Mouse (Mus musculus) embryo, embryonic 11.5 days (tissue): ENCODE measurements at regions not wholly inside any gene's neighbourhood (a gene's known extent, or its start where the extent isn't known, plus 50 kb on each side); places are given as distances from the start of the nearest gene placed in this dataset.
A peak's percentile ranks its signal among the peaks of the same experiment; 100 is the strongest.
"Not testable (repeated sequence)": the region's sequence is repeated elsewhere in the genome, so short reads cannot be mapped to it uniquely, and the experiment has no call there.

Experiments used
- DNase-seq: peaks from one replicate; pipeline ENCODE4 v3.0.0-alpha.2; 2012; ENCODE audit warnings: low read depth, low spot score

- DNase-seq = peak; percentile 11
Observed at GRCm38 (mm10) chr13:3216070-3216469, 321.8 kb upstream of the Gdi2 start.

- DNase-seq = not testable (repeated sequence)
Observed at GRCm38 (mm10) chr13:3221005-3221621, 316.8 kb upstream of the Gdi2 start.

DNA sequence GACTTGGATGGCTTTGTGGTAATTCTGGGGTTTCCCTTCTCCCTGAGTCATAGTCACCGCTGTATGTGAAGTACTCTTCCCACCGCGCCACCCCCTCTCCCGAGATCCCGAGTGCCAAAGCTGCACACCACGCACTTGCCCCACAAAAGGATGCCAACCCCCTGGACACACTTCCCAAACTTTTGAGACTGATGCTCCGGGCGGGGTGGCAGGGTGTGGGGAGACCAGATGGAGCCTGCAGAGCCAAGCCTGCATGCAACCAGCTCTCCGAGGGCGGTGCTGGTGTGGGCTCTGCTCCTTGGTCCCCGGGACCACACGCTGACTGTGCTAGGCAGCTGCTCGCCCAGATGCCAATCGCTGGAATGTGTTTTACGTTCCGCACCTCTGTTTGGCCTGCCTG lies 316.2 kb upstream of the Gdi2 start:
- no peak for DNase-seq

DNA sequence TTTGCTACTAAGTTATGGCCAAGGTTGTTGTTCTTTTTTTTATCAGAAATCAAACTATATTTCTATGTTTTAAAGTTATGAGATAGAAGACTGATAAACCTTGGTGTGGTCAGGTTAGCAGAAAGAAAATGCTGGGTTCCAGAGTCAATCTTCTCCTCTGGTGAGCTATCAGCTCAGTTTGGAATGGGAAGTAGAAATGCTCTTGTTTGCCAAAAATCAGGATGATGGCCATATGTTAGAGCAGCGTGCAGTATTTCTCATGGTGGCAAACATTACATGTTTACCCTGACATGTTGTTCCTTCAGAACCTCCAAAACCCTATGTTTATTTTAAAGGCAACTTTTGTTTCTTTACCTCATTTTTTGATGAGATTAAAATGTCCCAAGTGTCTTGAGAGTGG lies 279.5 kb upstream of the Gdi2 start:
- DNase-seq = no peak

DNA sequence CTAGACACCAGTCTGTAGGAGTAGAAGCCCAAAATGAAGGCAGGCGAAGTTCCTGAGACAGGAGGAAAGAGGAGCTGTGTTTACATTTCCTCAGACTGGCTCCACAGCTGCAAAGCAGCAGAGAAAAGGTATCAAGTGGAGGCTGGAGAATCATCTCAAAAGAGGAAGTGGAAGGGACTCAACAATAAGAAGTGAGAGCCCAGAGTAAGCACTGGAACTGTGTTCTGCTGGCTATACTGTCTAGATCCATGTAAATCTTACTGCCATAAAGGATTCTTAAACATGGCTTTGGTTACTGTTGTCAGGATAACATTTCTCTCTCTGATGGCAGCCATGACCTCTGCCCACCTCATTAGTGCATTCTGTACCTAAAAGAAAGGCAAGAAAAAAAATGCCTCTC lies 261.7 kb upstream of the Gdi2 start:
- not testable (repeated sequence) for DNase-seq
